Mouse (Mus musculus): ENCODE results near the gene Mrtfa. TPM values are rescaled to one million over a fixed set of nuclear protein-coding genes. Genes with fewer than 3 reads are reported as not detected.

Gene Mrtfa
- polyA plus RNA-seq, 1 experiment: 42.8 TPM

GRCm38 (mm10) chr15:81195447-81195846, 4.9 kb upstream of the Mrtfa start:
- TF ChIP-seq CTCF (IDR thresholded peaks at IDR 0.05; ENCODE audit: borderline replicate concordance, extremely low read depth, insufficient read depth, insufficient read length): no peak
- no peak for TF ChIP-seq POLR2A (IDR thresholded peaks at IDR 0.05; ENCODE audit: borderline replicate concordance, extremely low read depth, insufficient read depth, insufficient read length, poor library complexity, severe bottlenecking)
- no peak for DNase-seq (ENCODE audit: low read depth)

- DNase-seq (ENCODE audit: low read depth): no peak
- TF ChIP-seq CTCF (IDR thresholded peaks at IDR 0.05; ENCODE audit: borderline replicate concordance, extremely low read depth, insufficient read depth, insufficient read length): no peak
- TF ChIP-seq POLR2A (IDR thresholded peaks at IDR 0.05; ENCODE audit: borderline replicate concordance, extremely low read depth, insufficient read depth, insufficient read length, poor library complexity, severe bottlenecking): no peak
Measured at GRCm38 (mm10) chr15:81194791-81195190, 4.2 kb upstream of the Mrtfa start.

- no peak for TF ChIP-seq POLR2A (IDR thresholded peaks at IDR 0.05; ENCODE audit: borderline replicate concordance, extremely low read depth, insufficient read depth, insufficient read length, poor library complexity, severe bottlenecking)
- no peak for DNase-seq (ENCODE audit: low read depth)
Measured at GRCm38 (mm10) chr15:81192858-81193257, 2.3 kb upstream of the Mrtfa start.

GRCm38 (mm10) chr15:81192316-81192715, 1.8 kb upstream of the Mrtfa start:
- TF ChIP-seq POLR2A (IDR thresholded peaks at IDR 0.05; ENCODE audit: borderline replicate concordance, extremely low read depth, insufficient read depth, insufficient read length, poor library complexity, severe bottlenecking) (no peak), CTCF (IDR thresholded peaks at IDR 0.05; ENCODE audit: borderline replicate concordance, extremely low read depth, insufficient read depth, insufficient read length) (no peak)

GRCm38 (mm10) chr15:81191303-81191702, 746 bp upstream of the Mrtfa start:
- no peak for DNase-seq (ENCODE audit: low read depth)
- no peak for TF ChIP-seq CTCF (IDR thresholded peaks at IDR 0.05; ENCODE audit: borderline replicate concordance, extremely low read depth, insufficient read depth, insufficient read length)
- TF ChIP-seq POLR2A (IDR thresholded peaks at IDR 0.05; ENCODE audit: borderline replicate concordance, extremely low read depth, insufficient read depth, insufficient read length, poor library complexity, severe bottlenecking): no peak

More at GRCm38 (mm10) chr15:81192316-81192715, 1.8 kb upstream of the Mrtfa start:
- no peak for DNase-seq (ENCODE audit: low read depth)

GRCm38 (mm10) chr15:81190011-81190629, 437 bp downstream of the Mrtfa start:
- TF ChIP-seq CTCF (IDR thresholded peaks at IDR 0.05; ENCODE audit: borderline replicate concordance, extremely low read depth, insufficient read depth, insufficient read length) (no peak), POLR2A (IDR thresholded peaks at IDR 0.05; ENCODE audit: borderline replicate concordance, extremely low read depth, insufficient read depth, insufficient read length, poor library complexity, severe bottlenecking) (no peak)
- DNase-seq (ENCODE audit: low read depth): peak; percentile 45

- TF ChIP-seq CTCF (IDR thresholded peaks at IDR 0.05; ENCODE audit: borderline replicate concordance, extremely low read depth, insufficient read depth, insufficient read length) (no peak), POLR2A (IDR thresholded peaks at IDR 0.05; ENCODE audit: borderline replicate concordance, extremely low read depth, insufficient read depth, insufficient read length, poor library complexity, severe bottlenecking) (no peak)
- DNase-seq (ENCODE audit: low read depth): no peak
Measured at GRCm38 (mm10) chr15:81189061-81189460, 1.5 kb downstream of the Mrtfa start.

- TF ChIP-seq POLR2A (IDR thresholded peaks at IDR 0.05; ENCODE audit: borderline replicate concordance, extremely low read depth, insufficient read depth, insufficient read length, poor library complexity, severe bottlenecking) (no peak), CTCF (IDR thresholded peaks at IDR 0.05; ENCODE audit: borderline replicate concordance, extremely low read depth, insufficient read depth, insufficient read length) (no peak)
- no peak for DNase-seq (ENCODE audit: low read depth)
Measured at GRCm38 (mm10) chr15:81184913-81185312, 5.6 kb downstream of the Mrtfa start.

GRCm38 (mm10) chr15:81181233-81181632, 9.3 kb downstream of the Mrtfa start:
- DNase-seq (ENCODE audit: low read depth): no peak
- TF ChIP-seq CTCF (IDR thresholded peaks at IDR 0.05; ENCODE audit: borderline replicate concordance, extremely low read depth, insufficient read depth, insufficient read length) (no peak), POLR2A (IDR thresholded peaks at IDR 0.05; ENCODE audit: borderline replicate concordance, extremely low read depth, insufficient read depth, insufficient read length, poor library complexity, severe bottlenecking) (no peak)

- TF ChIP-seq POLR2A (IDR thresholded peaks at IDR 0.05; ENCODE audit: borderline replicate concordance, extremely low read depth, insufficient read depth, insufficient read length, poor library complexity, severe bottlenecking) (no peak), CTCF (IDR thresholded peaks at IDR 0.05; ENCODE audit: borderline replicate concordance, extremely low read depth, insufficient read depth, insufficient read length) (no peak)
- DNase-seq (ENCODE audit: low read depth): no peak
Measured at GRCm38 (mm10) chr15:81179523-81179922, 11.0 kb downstream of the Mrtfa start.

GRCm38 (mm10) chr15:81178703-81179102, 11.9 kb downstream of the Mrtfa start:
- TF ChIP-seq CTCF (IDR thresholded peaks at IDR 0.05; ENCODE audit: borderline replicate concordance, extremely low read depth, insufficient read depth, insufficient read length) (no peak), POLR2A (IDR thresholded peaks at IDR 0.05; ENCODE audit: borderline replicate concordance, extremely low read depth, insufficient read depth, insufficient read length, poor library complexity, severe bottlenecking) (no peak)
- DNase-seq (ENCODE audit: low read depth): no peak

GRCm38 (mm10) chr15:81177860-81178259, 12.7 kb downstream of the Mrtfa start:
- no peak for TF ChIP-seq CTCF (IDR thresholded peaks at IDR 0.05; ENCODE audit: borderline replicate concordance, extremely low read depth, insufficient read depth, insufficient read length)
- DNase-seq (ENCODE audit: low read depth): no peak
